Mouse (Mus musculus) retina, embryonic 14.5 days (tissue): ENCODE results near the gene Lim2.
"Not testable (repeated sequence)": the region's sequence is repeated elsewhere in the genome, so short reads cannot be mapped to it uniquely, and the experiment has no call there.

Experiments
- DNase-seq: peaks from one replicate; pipeline ENCODE4 v3.0.0-alpha.2; 2015; ENCODE audit warnings: low spot score

The Lim2 gene

GRCm38 (mm10) chr7:43427406-43427805 lies at the start of gene Lim2:
Lim2 (plus strand) TSS chr7:43427670.
- no peak for DNase-seq

- DNase-seq, result peak; percentile 80
Observed at GRCm38 (mm10) chr7:43378226-43378625, 49.2 kb upstream of the Lim2 start.

GRCm38 (mm10) chr7:43392349-43393121 lies 34.9 kb upstream of the Lim2 start:
- no peak for DNase-seq

- no peak for DNase-seq
Observed at GRCm38 (mm10) chr7:43399501-43399900, 28.0 kb upstream of the Lim2 start.

- no peak for DNase-seq
Observed at GRCm38 (mm10) chr7:43402718-43403117, 24.8 kb upstream of the Lim2 start.

GRCm38 (mm10) chr7:43407573-43407972 lies 19.9 kb upstream of the Lim2 start:
- no peak for DNase-seq

- no peak for DNase-seq
Observed at GRCm38 (mm10) chr7:43408131-43408553, 19.3 kb upstream of the Lim2 start, which contains the start of gene Siglecg. Siglecg (plus strand) TSS chr7:43408204.

- DNase-seq, result no peak
Observed at GRCm38 (mm10) chr7:43409084-43409483, 18.4 kb upstream of the Lim2 start.

GRCm38 (mm10) chr7:43411724-43412123 lies 15.7 kb upstream of the Lim2 start:
- not testable (repeated sequence) for DNase-seq

- peak; percentile 9 for DNase-seq
Observed at GRCm38 (mm10) chr7:43417298-43417697, 10.2 kb upstream of the Lim2 start.

GRCm38 (mm10) chr7:43422995-43423617 lies 4.4 kb upstream of the Lim2 start:
- DNase-seq, result peak; percentile 92

GRCm38 (mm10) chr7:43423991-43424625 lies 3.4 kb upstream of the Lim2 start:
- no peak for DNase-seq

GRCm38 (mm10) chr7:43429500-43429899 lies 2.0 kb downstream of the Lim2 start:
- no peak for DNase-seq

GRCm38 (mm10) chr7:43432891-43433290 lies 5.4 kb downstream of the Lim2 start:
- DNase-seq, result no peak

GRCm38 (mm10) chr7:43434676-43435075 lies 7.2 kb downstream of the Lim2 start:
- no peak for DNase-seq

GRCm38 (mm10) chr7:43436341-43437255 lies 9.1 kb downstream of the Lim2 start, which contains the start of gene Nkg7:
Nkg7 (plus strand) TSS chr7:43437073.
- no peak for DNase-seq

GRCm38 (mm10) chr7:43438611-43439010 lies 11.1 kb downstream of the Lim2 start:
- no peak for DNase-seq

GRCm38 (mm10) chr7:43440482-43440881 lies 13.0 kb downstream of the Lim2 start, which contains the start of gene Cldnd2:
Cldnd2 (plus strand) TSS chr7:43440782.
- no peak for DNase-seq

GRCm38 (mm10) chr7:43441071-43441470 lies 13.6 kb downstream of the Lim2 start:
- DNase-seq, result no peak

GRCm38 (mm10) chr7:43442684-43443083 lies 15.2 kb downstream of the Lim2 start:
- no peak for DNase-seq

GRCm38 (mm10) chr7:43443126-43443916 lies 15.9 kb downstream of the Lim2 start:
- DNase-seq, result peak; percentile 64
